In genomic region chr2:91964610-91965204, GRCm38 (mm10) we compare ENCODE assay signal across 10 mouse cellular contexts. TPM values are rescaled to one million over a fixed set of nuclear protein-coding genes. Genes with fewer than 3 reads are reported as not detected.
DNase-seq lines count a peak whose midpoint lies in the region; ATAC-seq and TF ChIP-seq lines count a peak whose summit lies in the region.
"Had no signal": no experiment of that assay in that cellular context is flagged by ENCODE, and none has a peak within 500 bp of the region (broad histone marks: within the 10 kb centered on the region; RNA-seq: fewer than 3 reads in every experiment).

No protein-coding gene starts in this region.

- peak overlapping the region; percentile 60 for H3K9ac ChIP-seq in heart, embryonic 12.5 days
- H3K9ac ChIP-seq in midbrain, embryonic 11.5 days (ENCODE audit: low read length), result no peak overlapping the region
- H3K9ac ChIP-seq in midbrain, embryonic 15.5 days, result no peak overlapping the region
- H3K9ac ChIP-seq in intestine, embryonic 14.5 days (ENCODE audit: low read length), result no peak overlapping the region

- no peak for TF ChIP-seq CTCF in small intestine, adult 2 months (IDR thresholded peaks at IDR 0.05; ENCODE audit: extremely low read depth, insufficient read length, insufficient replicate concordance, low read depth, low read length)

- intact Hi-C loops in left cerebral cortex, postnatal 36 days (cut with DNase I), result loop anchor here (5.0 kb wide), 1 partner anchor 37 kb away; the partner anchor contains the start of gene Chrm4

- H3K27me3 ChIP-seq in heart, embryonic 12.5 days (replicated peaks), result no peaks in the 10 kb centered on the region
- H3K27me3 ChIP-seq in midbrain, embryonic 11.5 days (ENCODE audit: control insufficient read depth, insufficient read depth, low read length), result peaks cover 6% of the 10 kb centered on the region
- peaks cover 8% of the 10 kb centered on the region; the same call in 1 of the 2 replicates for H3K27me3 ChIP-seq in midbrain, embryonic 15.5 days (replicated peaks)
- H3K27me3 ChIP-seq in intestine, embryonic 14.5 days (replicated peaks; ENCODE audit: control insufficient read depth, insufficient read depth, low read length), result no peaks in the 10 kb centered on the region
- no peaks in the 10 kb centered on the region for H3K27me3 ChIP-seq in small intestine, adult 2 months (ENCODE audit: control insufficient read depth, insufficient read depth, low read length)

- H3K9me3 ChIP-seq in heart, embryonic 12.5 days (replicated peaks), result no peaks in the 10 kb centered on the region
- H3K9me3 ChIP-seq in midbrain, embryonic 11.5 days (ENCODE audit: control insufficient read depth, low read length), result no peaks in the 10 kb centered on the region
- H3K9me3 ChIP-seq in midbrain, embryonic 15.5 days, result no peaks in the 10 kb centered on the region
- H3K9me3 ChIP-seq in intestine, embryonic 14.5 days (ENCODE audit: control insufficient read depth, low read length), result no peaks in the 10 kb centered on the region

- peak overlapping the region; percentile 96 for H3K4me2 ChIP-seq in heart, embryonic 12.5 days
- H3K4me2 ChIP-seq in midbrain, embryonic 11.5 days, result no peak overlapping the region
- H3K4me2 ChIP-seq in midbrain, embryonic 15.5 days, result no peak overlapping the region
- peak overlapping the region; percentile 93 for H3K4me2 ChIP-seq in intestine, embryonic 14.5 days (ENCODE audit: low read length)

- no peak for DNase-seq in heart, adult 18-20 months
- DNase-seq in midbrain, embryonic 11.5 days (ENCODE audit: low spot score, missing footprints), result peak; percentile 86
- DNase-seq in intestine, embryonic 14.5 days (ENCODE audit: low spot score), result no peak
- no peak for DNase-seq in left cerebral cortex, postnatal 36 days (ENCODE audit: low spot score in 2 of 2)
- no peak for DNase-seq in right cerebral cortex, postnatal 4 days
- DNase-seq: cerebellum, adult 2 months; left cerebral cortex, postnatal 4 days had no signal

- peak overlapping the region; percentile 79 for H3K27ac ChIP-seq in heart, embryonic 12.5 days (ENCODE audit: poor library complexity, severe bottlenecking)
- no peak overlapping the region for H3K27ac ChIP-seq in midbrain, embryonic 11.5 days (ENCODE audit: low read depth, low read length)
- no peak overlapping the region for H3K27ac ChIP-seq in midbrain, embryonic 15.5 days
- H3K27ac ChIP-seq in intestine, embryonic 14.5 days (ENCODE audit: low read depth), result no peak overlapping the region
- H3K27ac ChIP-seq in small intestine, adult 2 months (ENCODE audit: insufficient read depth, low read depth, low read length), result peak overlapping the region; percentile 63; the same call in 1 of the 2 replicates

- H3K36me3 ChIP-seq in heart, embryonic 12.5 days, result 0 out of 2 replicates have a peak, but pooled peaks cover 3% of the 10 kb centered on the region
- no peaks in the 10 kb centered on the region for H3K36me3 ChIP-seq in midbrain, embryonic 11.5 days (ENCODE audit: control insufficient read depth, insufficient read depth, low read length)
- no peaks in the 10 kb centered on the region for H3K36me3 ChIP-seq in midbrain, embryonic 15.5 days (replicated peaks)
- H3K36me3 ChIP-seq in intestine, embryonic 14.5 days (ENCODE audit: control insufficient read depth, insufficient read depth, low read length), result no peaks in the 10 kb centered on the region
- no peaks in the 10 kb centered on the region for H3K36me3 ChIP-seq in small intestine, adult 2 months (ENCODE audit: control insufficient read depth, insufficient read depth, low read length)

- WGBS in heart, embryonic 12.5 days, result 41% methylated on average over 3 of the region's 3 CpGs
- WGBS in midbrain, embryonic 11.5 days, result 66% methylated on average over 3 of the region's 3 CpGs
- WGBS in midbrain, embryonic 15.5 days, result 77% methylated on average over 3 of the region's 3 CpGs
- WGBS in intestine, embryonic 14.5 days, result 71% methylated on average over 3 of the region's 3 CpGs
- 68% methylated on average over 3 of the region's 3 CpGs for WGBS in small intestine, adult 2 months

- ATAC-seq in heart, embryonic 12.5 days (ENCODE audit: insufficient number of reproducible peaks, low FRiP score), result no peak
- no peak for ATAC-seq in midbrain, embryonic 11.5 days (ENCODE audit: low FRiP score)
- no peak for ATAC-seq in midbrain, embryonic 15.5 days (replicated peaks)
- ATAC-seq in intestine, embryonic 14.5 days (replicated peaks; ENCODE audit: low FRiP score, low TSS enrichment, low read depth), result no peak

- no peak for TF ChIP-seq POLR2A in small intestine, adult 2 months (IDR thresholded peaks at IDR 0.05; ENCODE audit: low read depth, low read length)

- H3K4me3 ChIP-seq in heart, embryonic 12.5 days, result peak overlapping the region; percentile 89
- H3K4me3 ChIP-seq in midbrain, embryonic 11.5 days (ENCODE audit: low read depth, low read length), result no peak overlapping the region
- H3K4me3 ChIP-seq in midbrain, embryonic 15.5 days, result no peak overlapping the region
- H3K4me3 ChIP-seq in intestine, embryonic 14.5 days (ENCODE audit: low read depth, low read length), result 0 out of 2 replicates have a peak overlapping the region, but pooled peaks have one; percentile 16
- H3K4me3 ChIP-seq in small intestine, adult 2 months (ENCODE audit: low read depth, low read length), result peak overlapping the region; percentile 55

- peaks cover 63% of the 10 kb centered on the region for H3K4me1 ChIP-seq in heart, embryonic 12.5 days (replicated peaks)
- H3K4me1 ChIP-seq in midbrain, embryonic 11.5 days (ENCODE audit: control insufficient read depth, insufficient read depth, low read length), result peaks cover 9% of the 10 kb centered on the region
- peaks cover 17% of the 10 kb centered on the region for H3K4me1 ChIP-seq in midbrain, embryonic 15.5 days
- peaks cover 39% of the 10 kb centered on the region for H3K4me1 ChIP-seq in intestine, embryonic 14.5 days (replicated peaks; ENCODE audit: control insufficient read depth, insufficient read depth, low read length)
- H3K4me1 ChIP-seq in small intestine, adult 2 months (ENCODE audit: control insufficient read depth, insufficient read depth, insufficient read length, low read length), result peaks cover 23% of the 10 kb centered on the region

RNA-seq across cellular contexts. Expression of gene Dgkz, which starts 11.0 kb away (rescaled TPM):
- polyA plus RNA-seq in heart, embryonic 12.5 days (2016; fragmentation: Nextera tagmentation; extraction: Ambion mirVana), result 43.8 and 48.8 TPM in 2 replicates
- total RNA-seq in heart, adult 18-20 months (2021), result 10 to 100 TPM; 33.8 to 35.9 TPM
- polyA plus RNA-seq in midbrain, embryonic 11.5 days (2014; fragmentation: Nextera tagmentation; extraction: Ambion mirVana), result 19.2 and 23.7 TPM in 2 replicates
- polyA plus RNA-seq in midbrain, embryonic 15.5 days (2015; fragmentation: Nextera tagmentation; extraction: Ambion mirVana), result 32.2 and 36.1 TPM in 2 replicates
- polyA plus RNA-seq in intestine, embryonic 14.5 days (2014; fragmentation: Nextera tagmentation; extraction: Ambion mirVana), result 71.9 and 75.6 TPM in 2 replicates
- 165 and 295 TPM in 2 replicates for polyA plus RNA-seq in small intestine, adult 2 months (2012; rRNA removed)
- 100 to 1,000 TPM; 503 to 538 TPM for total RNA-seq in left cerebral cortex, postnatal 36 days (2021)

RNA-seq across cellular contexts. Expression of gene Gm9821, which starts 19.2 kb away (rescaled TPM):
- 3.2 and 4.0 TPM in 2 replicates for polyA plus RNA-seq in heart, embryonic 12.5 days (2016; fragmentation: Nextera tagmentation; extraction: Ambion mirVana)
- not detected for total RNA-seq in heart, adult 18-20 months (2021)
- 0.25 TPM in 1 of 2 replicates, not detected in the other for polyA plus RNA-seq in midbrain, embryonic 11.5 days (2014; fragmentation: Nextera tagmentation; extraction: Ambion mirVana)
- polyA plus RNA-seq in midbrain, embryonic 15.5 days (2015; fragmentation: Nextera tagmentation; extraction: Ambion mirVana), result 0.20 and 0.31 TPM in 2 replicates
- polyA plus RNA-seq in intestine, embryonic 14.5 days (2014; fragmentation: Nextera tagmentation; extraction: Ambion mirVana), result 0.74 and 0.88 TPM in 2 replicates
- polyA plus RNA-seq in small intestine, adult 2 months (2012; rRNA removed), result not detected in 2 replicates
- total RNA-seq in left cerebral cortex, postnatal 36 days (2021), result not detected
- total RNA-seq: left cerebral cortex, postnatal 4 days had no signal
- polyA plus RNA-seq: cerebellum, adult 2 months had no signal

RNA-seq across cellular contexts. Expression of gene Mdk, which starts 32.6 kb away (rescaled TPM):
- 724 and 730 TPM in 2 replicates for polyA plus RNA-seq in heart, embryonic 12.5 days (2016; fragmentation: Nextera tagmentation; extraction: Ambion mirVana)
- 1 to 10 TPM; 2.3 to 2.9 TPM for total RNA-seq in heart, adult 18-20 months (2021)
- polyA plus RNA-seq in midbrain, embryonic 11.5 days (2014; fragmentation: Nextera tagmentation; extraction: Ambion mirVana), result 926 and 968 TPM in 2 replicates
- 132 and 158 TPM in 2 replicates for polyA plus RNA-seq in midbrain, embryonic 15.5 days (2015; fragmentation: Nextera tagmentation; extraction: Ambion mirVana)
- 973 and 1,126 TPM in 2 replicates for polyA plus RNA-seq in intestine, embryonic 14.5 days (2014; fragmentation: Nextera tagmentation; extraction: Ambion mirVana)
- polyA plus RNA-seq in small intestine, adult 2 months (2012; rRNA removed), result 2.4 and 5.9 TPM in 2 replicates
- 10 to 100 TPM; 15.6 to 23.5 TPM for total RNA-seq in left cerebral cortex, postnatal 36 days (2021)

RNA-seq across cellular contexts. Expression of gene Chrm4, which starts 37.7 kb away (rescaled TPM):
- 0.15 TPM in 1 of 2 replicates, not detected in the other for polyA plus RNA-seq in heart, embryonic 12.5 days (2016; fragmentation: Nextera tagmentation; extraction: Ambion mirVana)
- total RNA-seq in heart, adult 18-20 months (2021), result not detected
- polyA plus RNA-seq in midbrain, embryonic 11.5 days (2014; fragmentation: Nextera tagmentation; extraction: Ambion mirVana), result 0.26 and 0.37 TPM in 2 replicates
- polyA plus RNA-seq in midbrain, embryonic 15.5 days (2015; fragmentation: Nextera tagmentation; extraction: Ambion mirVana), result 0.57 and 0.66 TPM in 2 replicates
- 0.16 TPM in 1 of 2 replicates, not detected in the other for polyA plus RNA-seq in intestine, embryonic 14.5 days (2014; fragmentation: Nextera tagmentation; extraction: Ambion mirVana)
- 2.2 and 2.9 TPM in 2 replicates for polyA plus RNA-seq in small intestine, adult 2 months (2012; rRNA removed)
- total RNA-seq in left cerebral cortex, postnatal 36 days (2021), result 10 to 100 TPM; 44.0 to 51.3 TPM

RNA-seq across cellular contexts. Expression of gene Creb3l1, which starts 59.6 kb away (rescaled TPM):
- polyA plus RNA-seq in heart, embryonic 12.5 days (2016; fragmentation: Nextera tagmentation; extraction: Ambion mirVana), result 6.1 and 6.7 TPM in 2 replicates
- 1 to 10 TPM; 4.3 to 6.5 TPM for total RNA-seq in heart, adult 18-20 months (2021)
- polyA plus RNA-seq in midbrain, embryonic 11.5 days (2014; fragmentation: Nextera tagmentation; extraction: Ambion mirVana), result 2.0 and 2.1 TPM in 2 replicates
- 1.6 TPM in 2 replicates for polyA plus RNA-seq in midbrain, embryonic 15.5 days (2015; fragmentation: Nextera tagmentation; extraction: Ambion mirVana)
- polyA plus RNA-seq in intestine, embryonic 14.5 days (2014; fragmentation: Nextera tagmentation; extraction: Ambion mirVana), result 21.2 and 24.1 TPM in 2 replicates
- 22.5 and 25.4 TPM in 2 replicates for polyA plus RNA-seq in small intestine, adult 2 months (2012; rRNA removed)
- total RNA-seq in left cerebral cortex, postnatal 36 days (2021), result 1 to 10 TPM; 2.6 to 2.8 TPM

Comparison
In these comparisons a context has a peak if more than half of its experiments do, and no peak if none do; other contexts are left out.
1. H3K27ac ChIP-seq: peak in heart, embryonic 12.5 days (single experiment) and small intestine, adult 2 months (single experiment); none in midbrain, embryonic 11.5 days (single experiment), midbrain, embryonic 15.5 days (single experiment) and intestine, embryonic 14.5 days (single experiment).
2. H3K4me2 ChIP-seq: peak in heart, embryonic 12.5 days (single experiment) and intestine, embryonic 14.5 days (single experiment); none in midbrain, embryonic 11.5 days (single experiment) and midbrain, embryonic 15.5 days (single experiment).
3. H3K4me3 ChIP-seq: peak in heart, embryonic 12.5 days (single experiment), intestine, embryonic 14.5 days (single experiment) and small intestine, adult 2 months (single experiment); none in midbrain, embryonic 11.5 days (single experiment) and midbrain, embryonic 15.5 days (single experiment).
4. RNA of gene Mdk, which starts 32.6 kb away (polyA plus RNA-seq): 973 to 1,126 TPM in intestine, embryonic 14.5 days, 926 to 968 TPM in midbrain, embryonic 11.5 days, 724 to 730 TPM in heart, embryonic 12.5 days and 132 to 158 TPM in midbrain, embryonic 15.5 days; 2.4 to 5.9 TPM in small intestine, adult 2 months; every median in the first group is over 10 times any median in the second.